Mouse (Mus musculus) cortical plate, adult 2 months (tissue): ENCODE data around the gene Zfp280c.

ENCODE experiments used
- CTCF ChIP-seq: fragments of 200-500 bp; IDR thresholded peaks from 2 replicates; pipeline ENCODE4 v1.5.1; 2011; ENCODE audit warnings: mild to moderate bottlenecking, control low read depth, low read length; ENCODE audit not compliant: insufficient read depth; ENCODE audit errors: extremely low read depth
- POLR2A ChIP-seq: fragments of 200-500 bp; IDR thresholded peaks from 2 replicates; pipeline ENCODE4 v1.6.1; 2011; ENCODE audit warnings: mild to moderate bottlenecking, low read length, control low read depth; ENCODE audit not compliant: insufficient read depth; ENCODE audit errors: extremely low read depth

DNA sequence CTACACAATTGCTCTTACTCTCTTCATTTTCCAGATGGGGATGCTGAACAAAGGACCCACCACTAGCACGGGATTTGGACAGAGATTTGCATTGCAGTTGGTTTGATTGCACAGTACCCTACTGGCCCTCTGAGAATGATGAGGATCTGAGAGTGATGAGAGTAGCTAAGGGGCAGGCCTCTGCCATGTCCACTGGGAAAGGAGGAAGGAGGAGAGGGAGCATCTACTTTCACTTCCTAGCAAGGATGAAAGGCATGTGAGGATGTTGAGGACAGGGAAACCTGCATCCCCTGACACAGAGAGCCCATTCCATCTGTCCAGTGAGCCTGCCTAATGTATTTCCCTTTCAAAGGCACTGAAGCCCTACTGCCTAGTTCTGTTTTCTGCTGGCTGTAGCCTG lies 69.0 kb downstream of the Zfp280c start:
- TF ChIP-seq CTCF (no peak), POLR2A (no peak)
